Mouse (Mus musculus) ES-Bruce4 (cell line): Measurements from ENCODE around the gene Trappc6b.

Experiments used
- CTCF ChIP-seq: IDR thresholded peaks from one replicate; pipeline ENCODE4 v1.8.1; 2011; ENCODE audit warnings: low read depth, low read length
- EP300 ChIP-seq: IDR thresholded peaks from 2 replicates; pipeline ENCODE4 v1.6.1; 2011; ENCODE audit warnings: low read depth, low read length; ENCODE audit not compliant: insufficient read depth

GRCm38 (mm10) chr12:59011275-59011843 is 49.9 kb downstream of the Trappc6b start:
- no peak for TF ChIP-seq CTCF
- TF ChIP-seq EP300 = no peak
